Mouse (Mus musculus): ENCODE data around the gene 7420426K07Rik. TPM values are rescaled to one million over a fixed set of nuclear protein-coding genes. Genes with fewer than 3 reads are reported as not detected.

The 7420426K07Rik gene
- polyA plus RNA-seq (2012; rRNA removed), result not detected in 2 replicates

- TF ChIP-seq POLR2A (IDR thresholded peaks at IDR 0.05; ENCODE audit: borderline replicate concordance, insufficient read depth, low read length), result no peak
- TF ChIP-seq CTCF (IDR thresholded peaks at IDR 0.05; ENCODE audit: borderline replicate concordance, insufficient read depth, low read depth, low read length), result no peak
- Histone ChIP-seq H3K4me3 (replicated peaks; ENCODE audit: insufficient read depth, low read depth, low read length) (no peak within 1 kb of the TSS), H3K27me3 (ENCODE audit: control insufficient read depth, insufficient read depth, low read length) (no peaks in the 10 kb centered on the region; the same call in 1 of the 2 replicates), H3K4me1 (ENCODE audit: control insufficient read depth, insufficient read depth, low read length) (no peaks in the 10 kb centered on the region), H3K27ac (ENCODE audit: insufficient read depth, low read length) (no peak within 1 kb of the TSS)
- 91% methylated on average over 2 of the region's 2 CpGs for WGBS
- DNase-seq, result no peak
Measured at GRCm38 (mm10) chr9:98902819-98903218, at the start of gene 7420426K07Rik. Gene 7420426K07Rik (plus strand): TSS chr9:98903119.

GRCm38 (mm10) chr9:98856210-98856609, 46.7 kb upstream of the 7420426K07Rik start, which contains the start of gene Prr23a2:
Gene Prr23a2 (plus strand): TSS chr9:98856494.
- Histone ChIP-seq H3K4me3 (replicated peaks; ENCODE audit: insufficient read depth, low read depth, low read length) (no peak within 1 kb of the TSS), H3K4me1 (ENCODE audit: control insufficient read depth, insufficient read depth, low read length) (no peaks in the 10 kb centered on the region), H3K27me3 (ENCODE audit: control insufficient read depth, insufficient read depth, low read length) (no peaks in the 10 kb centered on the region), H3K27ac (ENCODE audit: insufficient read depth, low read length) (no peak within 1 kb of the TSS)
- no peak for DNase-seq
- TF ChIP-seq CTCF (IDR thresholded peaks at IDR 0.05; ENCODE audit: borderline replicate concordance, insufficient read depth, low read depth, low read length), result no peak
- no peak for TF ChIP-seq POLR2A (IDR thresholded peaks at IDR 0.05; ENCODE audit: borderline replicate concordance, insufficient read depth, low read length)
- whole genome bisulfite sequencing, result 83% methylated on average over 18 of the region's 18 CpGs

DNA sequence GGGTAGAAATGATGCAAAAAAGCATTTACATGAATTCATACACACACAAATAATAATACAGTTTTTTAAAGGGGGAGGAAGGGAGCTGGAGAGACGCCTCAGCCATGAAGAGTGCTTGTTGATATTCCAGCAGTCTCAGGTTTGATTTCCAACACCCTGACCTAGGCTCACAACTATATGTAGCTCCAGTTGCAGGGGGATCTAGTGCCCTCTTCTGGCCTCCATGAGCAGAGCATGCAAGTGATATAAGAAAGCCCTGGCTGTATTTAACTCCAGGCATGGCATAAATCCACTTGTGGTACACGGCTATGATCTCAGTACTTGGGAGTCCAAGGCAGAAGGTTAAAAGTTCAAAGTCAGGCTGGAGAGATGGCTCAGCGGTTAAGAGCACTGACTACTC, 39.5 kb upstream of the 7420426K07Rik start:
- H3K4me1 ChIP-seq (ENCODE audit: control insufficient read depth, insufficient read depth, low read length), result no peaks in the 10 kb centered on the region
- H3K27me3 ChIP-seq (ENCODE audit: control insufficient read depth, insufficient read depth, low read length), result no peaks in the 10 kb centered on the region
- 70% methylated on average over 3 of the region's 3 CpGs for WGBS
- TF ChIP-seq CTCF (IDR thresholded peaks at IDR 0.05; ENCODE audit: borderline replicate concordance, insufficient read depth, low read depth, low read length), result 0 out of 2 replicates have a peak, but pooled peaks have one; percentile 15
- no peak for TF ChIP-seq POLR2A (IDR thresholded peaks at IDR 0.05; ENCODE audit: borderline replicate concordance, insufficient read depth, low read length)
- H3K27ac ChIP-seq (ENCODE audit: insufficient read depth, low read length), result no peak overlapping the region
- DNase-seq, result no peak
- H3K4me3 ChIP-seq (replicated peaks; ENCODE audit: insufficient read depth, low read depth, low read length), result no peak overlapping the region

DNA sequence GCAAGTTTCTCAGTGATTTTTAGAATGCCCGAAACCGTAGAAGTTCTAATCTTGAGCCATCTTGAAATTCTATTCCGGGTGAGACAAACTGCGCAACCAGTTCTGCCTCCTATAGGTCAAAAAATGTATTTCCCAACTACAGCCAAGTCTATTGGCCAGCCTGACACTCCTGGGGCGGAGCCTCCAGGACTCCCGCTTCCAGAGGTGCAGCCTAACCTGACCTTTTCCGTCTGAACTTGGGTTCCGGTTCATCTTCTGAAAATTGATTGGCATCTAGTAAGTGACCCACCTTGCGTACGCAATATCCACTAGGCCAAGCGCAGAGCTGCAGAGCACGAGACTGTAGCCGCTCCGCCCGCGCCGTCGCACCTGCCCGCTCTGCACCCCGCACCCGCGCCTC, 38.3 kb upstream of the 7420426K07Rik start, which contains the start of gene Prr23a3:
Gene Prr23a3 (plus strand): TSS at position 197 of the 400 bp plus-strand sequence.
- 52% methylated on average over 22 of the region's 22 CpGs for WGBS
- no peak for DNase-seq
- Histone ChIP-seq H3K4me1 (ENCODE audit: control insufficient read depth, insufficient read depth, low read length) (no peaks in the 10 kb centered on the region), H3K4me3 (replicated peaks; ENCODE audit: insufficient read depth, low read depth, low read length) (no peak within 1 kb of the TSS), H3K27ac (ENCODE audit: insufficient read depth, low read length) (no peak within 1 kb of the TSS), H3K27me3 (ENCODE audit: control insufficient read depth, insufficient read depth, low read length) (no peaks in the 10 kb centered on the region)
- TF ChIP-seq CTCF (IDR thresholded peaks at IDR 0.05; ENCODE audit: borderline replicate concordance, insufficient read depth, low read depth, low read length) (no peak), POLR2A (IDR thresholded peaks at IDR 0.05; ENCODE audit: borderline replicate concordance, insufficient read depth, low read length) (no peak)

GRCm38 (mm10) chr9:98901486-98901885, 1.4 kb upstream of the 7420426K07Rik start:
- H3K27me3 ChIP-seq (ENCODE audit: control insufficient read depth, insufficient read depth, low read length), result no peaks in the 10 kb centered on the region; the same call in 1 of the 2 replicates
- no peaks in the 10 kb centered on the region for H3K4me1 ChIP-seq (ENCODE audit: control insufficient read depth, insufficient read depth, low read length)
- H3K27ac ChIP-seq (ENCODE audit: insufficient read depth, low read length), result no peak overlapping the region
- TF ChIP-seq CTCF (IDR thresholded peaks at IDR 0.05; ENCODE audit: borderline replicate concordance, insufficient read depth, low read depth, low read length) (no peak), POLR2A (IDR thresholded peaks at IDR 0.05; ENCODE audit: borderline replicate concordance, insufficient read depth, low read length) (no peak)
- no peak overlapping the region for H3K4me3 ChIP-seq (replicated peaks; ENCODE audit: insufficient read depth, low read depth, low read length)
- DNase-seq, result no peak
- WGBS, result 80% methylated on average over 1 of the region's 1 CpGs

DNA sequence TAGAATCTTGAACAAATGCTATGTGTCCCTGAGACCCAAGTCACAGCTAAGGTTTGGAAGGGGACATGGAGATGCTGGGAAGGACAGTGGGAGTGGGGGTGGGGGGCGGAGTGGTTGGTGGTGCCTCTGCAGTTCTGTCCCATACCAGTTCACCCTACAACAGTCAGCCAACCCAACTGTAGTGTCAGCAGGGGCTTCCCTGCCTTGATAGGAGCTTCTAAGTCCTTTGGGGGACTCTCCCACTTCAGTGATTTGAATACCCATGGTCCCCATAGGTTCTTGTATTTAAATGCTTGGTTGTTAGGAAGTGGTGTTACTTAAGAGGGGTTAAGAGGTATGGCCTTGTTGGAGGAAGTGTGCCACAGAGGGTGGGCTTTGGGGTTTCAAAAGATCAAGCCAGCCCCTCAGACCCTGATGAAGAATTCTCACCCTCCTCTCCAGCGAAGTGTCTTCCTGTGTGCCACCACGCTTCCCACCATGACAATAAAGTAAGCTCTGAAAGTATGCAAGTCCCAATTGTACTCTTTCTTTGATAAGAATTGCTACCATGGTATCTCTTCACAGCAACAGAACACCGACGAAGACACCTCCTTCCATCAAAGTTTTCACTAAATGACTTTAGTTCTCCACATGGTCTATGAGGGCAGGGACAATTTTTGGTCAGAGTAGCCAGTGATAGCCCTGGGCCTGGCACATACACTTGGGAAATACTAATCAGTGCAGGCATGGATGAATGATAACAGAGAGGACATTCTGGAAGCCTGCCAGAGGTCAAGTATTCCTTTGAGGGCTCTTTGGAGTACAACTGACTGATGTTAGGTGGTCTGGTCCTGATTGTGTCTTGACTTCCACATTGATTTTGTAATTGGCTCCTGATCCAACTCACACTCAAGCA, 18.0 kb downstream of the 7420426K07Rik start:
- Histone ChIP-seq H3K27ac (ENCODE audit: insufficient read depth, low read length) (no peak overlapping the region), H3K4me1 (ENCODE audit: control insufficient read depth, insufficient read depth, low read length) (no peaks in the 10 kb centered on the region), H3K4me3 (replicated peaks; ENCODE audit: insufficient read depth, low read depth, low read length) (no peak overlapping the region), H3K27me3 (ENCODE audit: control insufficient read depth, insufficient read depth, low read length) (no peaks in the 10 kb centered on the region)
- 91% methylated on average over 5 of the region's 5 CpGs for WGBS
- TF ChIP-seq POLR2A (IDR thresholded peaks at IDR 0.05; ENCODE audit: borderline replicate concordance, insufficient read depth, low read length), result no peak
- DNase-seq, result no peak

DNA sequence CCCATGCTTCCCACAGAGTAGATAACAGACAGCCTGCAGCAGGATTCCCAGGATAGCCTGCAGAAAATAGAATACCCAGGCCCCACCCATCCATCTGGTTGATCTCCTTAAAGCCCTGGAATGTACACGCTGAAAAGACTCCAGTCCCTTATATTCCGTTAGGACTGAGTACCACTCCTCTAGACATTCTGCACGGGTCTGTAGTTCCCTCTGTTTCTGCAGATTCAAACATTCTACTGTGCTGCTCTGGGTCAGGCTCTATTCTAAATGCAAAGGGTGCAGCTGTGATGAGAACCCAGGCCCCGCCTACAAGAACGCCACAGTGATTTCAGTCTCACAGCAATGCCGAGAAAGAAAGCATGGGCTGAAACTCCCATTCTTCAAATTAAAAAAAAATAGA, 20.2 kb downstream of the 7420426K07Rik start:
- Histone ChIP-seq H3K4me3 (replicated peaks; ENCODE audit: insufficient read depth, low read depth, low read length) (no peak overlapping the region), H3K27ac (ENCODE audit: insufficient read depth, low read length) (no peak overlapping the region), H3K27me3 (ENCODE audit: control insufficient read depth, insufficient read depth, low read length) (no peaks in the 10 kb centered on the region), H3K4me1 (ENCODE audit: control insufficient read depth, insufficient read depth, low read length) (no peaks in the 10 kb centered on the region)
- WGBS, result 29% methylated on average over 6 of the region's 6 CpGs
- TF ChIP-seq CTCF (IDR thresholded peaks at IDR 0.05; ENCODE audit: borderline replicate concordance, insufficient read depth, low read depth, low read length) (no peak), POLR2A (IDR thresholded peaks at IDR 0.05; ENCODE audit: borderline replicate concordance, insufficient read depth, low read length) (no peak)
- no peak for DNase-seq

- Histone ChIP-seq H3K27me3 (ENCODE audit: control insufficient read depth, insufficient read depth, low read length) (no peaks in the 10 kb centered on the region), H3K4me3 (replicated peaks; ENCODE audit: insufficient read depth, low read depth, low read length) (no peak overlapping the region), H3K4me1 (ENCODE audit: control insufficient read depth, insufficient read depth, low read length) (no peaks in the 10 kb centered on the region), H3K27ac (ENCODE audit: insufficient read depth, low read length) (no peak overlapping the region)
- DNase-seq, result no peak
- TF ChIP-seq CTCF (IDR thresholded peaks at IDR 0.05; ENCODE audit: borderline replicate concordance, insufficient read depth, low read depth, low read length) (no peak), POLR2A (IDR thresholded peaks at IDR 0.05; ENCODE audit: borderline replicate concordance, insufficient read depth, low read length) (no peak)
- 70% methylated on average over 6 of the region's 6 CpGs for WGBS
Measured at GRCm38 (mm10) chr9:98924183-98924582, 21.3 kb downstream of the 7420426K07Rik start.

Data from cerebellum, adult 2 months (tissue).